Mouse (Mus musculus): Measurements from ENCODE around the gene Dis3l2. TPM values are rescaled to one million over a fixed set of nuclear protein-coding genes. Genes with fewer than 3 reads are reported as not detected.

Dis3l2 gene
- polyA plus RNA-seq, 1 experiment from 2014 or later: 40.6 TPM

DNA sequence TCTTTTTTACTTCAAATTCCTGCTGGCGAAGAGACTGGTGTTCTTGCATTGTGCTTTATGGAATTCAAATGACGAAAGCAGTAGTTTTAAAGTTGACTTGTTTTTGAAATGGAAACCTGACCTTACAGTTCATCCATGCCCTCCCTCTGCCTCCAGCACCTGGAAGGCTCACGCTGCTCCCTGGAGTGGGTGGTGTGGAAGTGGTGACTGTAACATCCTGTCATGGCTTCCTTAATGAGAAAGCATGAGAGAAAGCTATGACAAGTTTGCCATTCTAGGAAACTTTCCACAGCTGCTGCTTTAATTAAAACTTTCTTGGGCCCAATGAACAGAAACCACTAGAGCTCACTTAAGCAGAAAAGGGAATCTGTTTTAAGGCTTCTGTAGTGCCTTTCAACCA is 210.3 kb downstream of the Dis3l2 start:
- no peaks in the 10 kb centered on the region for H3K36me3 ChIP-seq (ENCODE audit: control insufficient read depth, insufficient read depth, low read length)
- H3K4me2 ChIP-seq (ENCODE audit: low read depth, low read length, severe bottlenecking): no peak overlapping the region
- no peak overlapping the region for H3K9ac ChIP-seq (ENCODE audit: low read length)
- no peaks in the 10 kb centered on the region for H3K9me3 ChIP-seq (ENCODE audit: control insufficient read depth, low read length)
- no peak overlapping the region for H3K4me3 ChIP-seq (ENCODE audit: low read depth, low read length)
- 90% methylated on average over 3 of the region's 3 CpGs for WGBS
- no peak for ATAC-seq (replicated peaks; ENCODE audit: low FRiP score)
- H3K4me1 ChIP-seq (replicated peaks; ENCODE audit: control insufficient read depth, insufficient read depth, low read length): no peaks in the 10 kb centered on the region
- H3K27ac ChIP-seq (ENCODE audit: low read depth, low read length): no peak overlapping the region
- no peaks in the 10 kb centered on the region for H3K27me3 ChIP-seq (ENCODE audit: control insufficient read depth, insufficient read depth, low read length)
- no peak for DNase-seq (ENCODE audit: low spot score)

DNA sequence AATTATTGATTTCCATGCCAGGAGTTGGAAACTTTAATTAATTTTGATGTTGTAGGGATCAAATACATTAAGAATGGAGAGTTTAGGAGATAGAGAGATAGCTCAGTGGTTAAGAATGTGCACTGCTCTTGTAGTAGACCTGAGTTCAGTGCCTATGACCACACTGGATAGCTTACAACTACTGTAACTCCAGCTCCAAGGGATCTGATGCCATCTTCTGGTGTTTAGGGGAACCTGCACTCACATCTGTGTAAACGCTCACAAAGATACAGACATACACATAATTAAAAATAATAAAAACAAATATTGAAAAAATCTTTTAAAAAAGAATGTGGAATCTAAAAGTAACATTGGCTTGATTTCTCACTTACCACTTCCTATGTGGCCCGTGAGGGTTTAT is 211.1 kb downstream of the Dis3l2 start:
- Histone ChIP-seq H3K9me3 (ENCODE audit: control insufficient read depth, low read length) (no peaks in the 10 kb centered on the region), H3K4me2 (ENCODE audit: low read depth, low read length, severe bottlenecking) (no peak overlapping the region), H3K4me3 (ENCODE audit: low read depth, low read length) (no peak overlapping the region), H3K27ac (ENCODE audit: low read depth, low read length) (no peak overlapping the region), H3K9ac (ENCODE audit: low read length) (no peak overlapping the region), H3K36me3 (ENCODE audit: control insufficient read depth, insufficient read depth, low read length) (no peaks in the 10 kb centered on the region), H3K27me3 (ENCODE audit: control insufficient read depth, insufficient read depth, low read length) (no peaks in the 10 kb centered on the region), H3K4me1 (replicated peaks; ENCODE audit: control insufficient read depth, insufficient read depth, low read length) (no peaks in the 10 kb centered on the region)
- DNase-seq (ENCODE audit: low spot score) (no peak), ATAC-seq (replicated peaks; ENCODE audit: low FRiP score) (no peak)
- WGBS: 86% methylated on average over 2 of the region's 2 CpGs

DNA sequence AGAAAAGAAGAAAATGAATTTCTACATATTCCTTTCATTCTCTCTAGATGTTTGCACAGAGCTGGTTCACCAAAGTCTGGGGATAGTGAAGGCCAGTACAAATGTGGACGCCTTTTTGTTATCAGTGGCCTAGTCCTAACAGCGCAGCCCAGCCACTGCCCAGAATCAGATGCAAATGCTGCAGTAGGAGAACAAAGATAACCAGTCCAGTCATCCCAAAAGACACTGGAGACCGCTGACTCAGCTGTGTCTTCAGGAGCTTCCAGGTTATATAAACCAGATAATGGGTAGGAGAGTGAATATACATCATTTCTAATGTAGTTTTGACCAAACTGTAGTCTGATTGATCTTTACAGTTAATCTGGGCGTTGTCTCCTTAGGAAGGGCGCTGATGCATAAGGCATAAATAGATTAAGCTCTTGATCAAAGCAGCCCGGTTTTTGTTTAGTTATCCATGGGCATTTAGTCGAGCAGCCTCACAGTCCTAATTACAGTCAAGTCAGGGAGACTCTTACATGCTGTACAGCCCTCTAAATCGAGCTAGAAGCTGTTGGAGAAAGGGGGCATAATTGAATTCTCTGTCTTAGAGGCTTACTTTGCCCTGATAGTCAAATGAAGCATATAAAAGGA is 212.9 kb downstream of the Dis3l2 start:
- H3K36me3 ChIP-seq (ENCODE audit: control insufficient read depth, insufficient read depth, low read length): no peaks in the 10 kb centered on the region
- WGBS: 65% methylated on average over 8 of the region's 8 CpGs
- H3K9ac ChIP-seq (ENCODE audit: low read length): no peak overlapping the region
- H3K4me3 ChIP-seq (ENCODE audit: low read depth, low read length): no peak overlapping the region
- no peaks in the 10 kb centered on the region for H3K4me1 ChIP-seq (replicated peaks; ENCODE audit: control insufficient read depth, insufficient read depth, low read length)
- H3K27ac ChIP-seq (ENCODE audit: low read depth, low read length): no peak overlapping the region
- H3K4me2 ChIP-seq (ENCODE audit: low read depth, low read length, severe bottlenecking): no peak overlapping the region
- ATAC-seq (replicated peaks; ENCODE audit: low FRiP score) (no peak), DNase-seq (ENCODE audit: low spot score) (no peak)
- H3K9me3 ChIP-seq (ENCODE audit: control insufficient read depth, low read length): no peaks in the 10 kb centered on the region
- H3K27me3 ChIP-seq (ENCODE audit: control insufficient read depth, insufficient read depth, low read length): no peaks in the 10 kb centered on the region

GRCm38 (mm10) chr1:86925776-86926175 is 222.2 kb downstream of the Dis3l2 start:
- DNase-seq (ENCODE audit: low spot score) (no peak), ATAC-seq (replicated peaks; ENCODE audit: low FRiP score) (no peak)
- H3K27me3 ChIP-seq (ENCODE audit: control insufficient read depth, insufficient read depth, low read length): no peaks in the 10 kb centered on the region
- H3K9me3 ChIP-seq (ENCODE audit: control insufficient read depth, low read length): no peaks in the 10 kb centered on the region
- no peak overlapping the region for H3K4me2 ChIP-seq (ENCODE audit: low read depth, low read length, severe bottlenecking)
- no peak overlapping the region for H3K9ac ChIP-seq (ENCODE audit: low read length)
- H3K27ac ChIP-seq (ENCODE audit: low read depth, low read length): no peak overlapping the region
- H3K36me3 ChIP-seq (ENCODE audit: control insufficient read depth, insufficient read depth, low read length): no peaks in the 10 kb centered on the region
- no peaks in the 10 kb centered on the region for H3K4me1 ChIP-seq (replicated peaks; ENCODE audit: control insufficient read depth, insufficient read depth, low read length)
- no peak overlapping the region for H3K4me3 ChIP-seq (ENCODE audit: low read depth, low read length)
- WGBS: 73% methylated on average over 5 of the region's 5 CpGs

GRCm38 (mm10) chr1:86931606-86932379 is 228.2 kb downstream of the Dis3l2 start:
- ATAC-seq (replicated peaks; ENCODE audit: low FRiP score): no peak
- Histone ChIP-seq H3K9ac (ENCODE audit: low read length) (no peak overlapping the region), H3K36me3 (ENCODE audit: control insufficient read depth, insufficient read depth, low read length) (no peaks in the 10 kb centered on the region; the same call in 1 of the 2 replicates), H3K27me3 (ENCODE audit: control insufficient read depth, insufficient read depth, low read length) (no peaks in the 10 kb centered on the region), H3K9me3 (ENCODE audit: control insufficient read depth, low read length) (no peaks in the 10 kb centered on the region), H3K4me1 (replicated peaks; ENCODE audit: control insufficient read depth, insufficient read depth, low read length) (no peaks in the 10 kb centered on the region), H3K4me2 (ENCODE audit: low read depth, low read length, severe bottlenecking) (no peak overlapping the region), H3K4me3 (ENCODE audit: low read depth, low read length) (no peak overlapping the region), H3K27ac (ENCODE audit: low read depth, low read length) (no peak overlapping the region)
- no peak for DNase-seq (ENCODE audit: low spot score)
- WGBS: 96% methylated on average over 4 of the region's 4 CpGs

DNA sequence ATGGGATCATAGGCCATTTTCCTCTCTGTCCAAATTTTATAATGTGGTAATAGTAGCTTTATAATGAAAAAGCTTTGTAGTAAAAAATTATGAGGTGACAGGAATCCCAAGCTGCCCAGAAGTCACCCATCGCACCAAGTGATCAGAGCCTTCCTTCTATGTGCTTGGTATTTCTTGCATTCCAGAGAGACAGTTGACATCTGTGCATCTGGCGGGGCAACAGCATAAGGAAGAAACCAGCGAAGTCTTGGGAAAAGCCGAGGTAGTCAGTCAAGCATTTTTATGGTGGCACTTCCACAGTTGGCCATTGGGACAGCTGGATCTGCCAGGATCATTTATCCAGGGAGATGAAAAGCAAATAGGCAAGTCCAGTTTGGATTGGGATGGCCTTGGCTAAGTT is 229.2 kb downstream of the Dis3l2 start:
- WGBS: 93% methylated on average over 4 of the region's 4 CpGs
- DNase-seq (ENCODE audit: low spot score): no peak

GRCm38 (mm10) chr1:86933656-86934055 is 230.0 kb downstream of the Dis3l2 start:
- H3K4me3 ChIP-seq (ENCODE audit: low read depth, low read length): no peak overlapping the region
- no peaks in the 10 kb centered on the region for H3K27me3 ChIP-seq (ENCODE audit: control insufficient read depth, insufficient read depth, low read length)
- no peaks in the 10 kb centered on the region; the same call in 1 of the 2 replicates for H3K36me3 ChIP-seq (ENCODE audit: control insufficient read depth, insufficient read depth, low read length)
- no peaks in the 10 kb centered on the region for H3K9me3 ChIP-seq (ENCODE audit: control insufficient read depth, low read length)
- H3K27ac ChIP-seq (ENCODE audit: low read depth, low read length): no peak overlapping the region
- H3K9ac ChIP-seq (ENCODE audit: low read length): no peak overlapping the region
- ATAC-seq (replicated peaks; ENCODE audit: low FRiP score) (no peak), DNase-seq (ENCODE audit: low spot score) (no peak)
- no peak overlapping the region for H3K4me2 ChIP-seq (ENCODE audit: low read depth, low read length, severe bottlenecking)
- 88% methylated on average over 1 of the region's 1 CpGs for WGBS
- no peaks in the 10 kb centered on the region for H3K4me1 ChIP-seq (replicated peaks; ENCODE audit: control insufficient read depth, insufficient read depth, low read length)

More for the DNA sequence above, 229.2 kb downstream of the Dis3l2 start:
- no peak overlapping the region for H3K4me3 ChIP-seq (ENCODE audit: low read depth, low read length)
- H3K36me3 ChIP-seq (ENCODE audit: control insufficient read depth, insufficient read depth, low read length): no peaks in the 10 kb centered on the region; the same call in 1 of the 2 replicates
- no peak overlapping the region for H3K9ac ChIP-seq (ENCODE audit: low read length)
- no peaks in the 10 kb centered on the region for H3K27me3 ChIP-seq (ENCODE audit: control insufficient read depth, insufficient read depth, low read length)
- ATAC-seq (replicated peaks; ENCODE audit: low FRiP score): no peak
- no peak overlapping the region for H3K4me2 ChIP-seq (ENCODE audit: low read depth, low read length, severe bottlenecking)
- H3K4me1 ChIP-seq (replicated peaks; ENCODE audit: control insufficient read depth, insufficient read depth, low read length): no peaks in the 10 kb centered on the region
- H3K9me3 ChIP-seq (ENCODE audit: control insufficient read depth, low read length): no peaks in the 10 kb centered on the region
- no peak overlapping the region for H3K27ac ChIP-seq (ENCODE audit: low read depth, low read length)

DNA sequence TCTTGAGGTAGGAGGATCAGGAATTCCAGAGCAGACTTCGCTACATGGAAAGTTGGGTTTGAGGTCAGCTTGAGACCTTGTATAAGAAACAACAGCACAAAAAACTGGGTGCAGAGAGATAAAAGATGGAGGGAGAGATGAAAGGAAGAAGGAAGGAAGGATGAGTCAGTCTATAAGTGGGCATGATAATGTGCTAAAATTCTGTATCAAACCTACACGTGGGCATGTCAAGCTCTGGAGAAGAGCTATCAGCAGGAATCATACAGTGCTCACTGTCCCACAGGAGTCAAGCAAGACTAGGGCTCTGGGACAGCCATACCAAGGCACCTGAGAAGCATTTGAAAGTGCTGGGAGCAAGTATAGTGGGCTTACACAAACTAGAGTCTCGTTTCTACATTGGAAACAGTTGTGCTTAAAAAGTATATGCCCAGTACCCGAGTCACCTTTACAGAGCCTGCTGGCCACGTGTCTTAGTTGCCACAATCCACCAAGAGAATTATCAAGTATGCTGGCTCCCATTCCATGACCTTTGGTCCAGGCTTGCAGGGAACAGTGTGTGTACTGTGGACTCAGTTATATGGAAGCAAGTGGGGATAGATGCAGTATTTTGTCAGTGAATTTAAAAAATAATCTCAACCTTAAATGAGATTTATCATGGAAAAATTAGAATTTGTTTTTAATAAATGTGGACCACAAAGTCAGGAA is 248.0 kb downstream of the Dis3l2 start:
- Histone ChIP-seq H3K36me3 (ENCODE audit: control insufficient read depth, insufficient read depth, low read length) (no peaks in the 10 kb centered on the region), H3K4me1 (replicated peaks; ENCODE audit: control insufficient read depth, insufficient read depth, low read length) (no peaks in the 10 kb centered on the region), H3K9ac (ENCODE audit: low read length) (no peak overlapping the region), H3K27me3 (ENCODE audit: control insufficient read depth, insufficient read depth, low read length) (no peaks in the 10 kb centered on the region), H3K9me3 (ENCODE audit: control insufficient read depth, low read length) (no peaks in the 10 kb centered on the region), H3K27ac (ENCODE audit: low read depth, low read length) (no peak overlapping the region), H3K4me3 (ENCODE audit: low read depth, low read length) (no peak overlapping the region), H3K4me2 (ENCODE audit: low read depth, low read length, severe bottlenecking) (no peak overlapping the region)
- ATAC-seq (replicated peaks; ENCODE audit: low FRiP score): no peak
- 84% methylated on average over 5 of the region's 5 CpGs for WGBS
- DNase-seq (ENCODE audit: low spot score): no peak
